ENCODE assay signal across 8 mouse cellular contexts in the genomic region with DNA sequence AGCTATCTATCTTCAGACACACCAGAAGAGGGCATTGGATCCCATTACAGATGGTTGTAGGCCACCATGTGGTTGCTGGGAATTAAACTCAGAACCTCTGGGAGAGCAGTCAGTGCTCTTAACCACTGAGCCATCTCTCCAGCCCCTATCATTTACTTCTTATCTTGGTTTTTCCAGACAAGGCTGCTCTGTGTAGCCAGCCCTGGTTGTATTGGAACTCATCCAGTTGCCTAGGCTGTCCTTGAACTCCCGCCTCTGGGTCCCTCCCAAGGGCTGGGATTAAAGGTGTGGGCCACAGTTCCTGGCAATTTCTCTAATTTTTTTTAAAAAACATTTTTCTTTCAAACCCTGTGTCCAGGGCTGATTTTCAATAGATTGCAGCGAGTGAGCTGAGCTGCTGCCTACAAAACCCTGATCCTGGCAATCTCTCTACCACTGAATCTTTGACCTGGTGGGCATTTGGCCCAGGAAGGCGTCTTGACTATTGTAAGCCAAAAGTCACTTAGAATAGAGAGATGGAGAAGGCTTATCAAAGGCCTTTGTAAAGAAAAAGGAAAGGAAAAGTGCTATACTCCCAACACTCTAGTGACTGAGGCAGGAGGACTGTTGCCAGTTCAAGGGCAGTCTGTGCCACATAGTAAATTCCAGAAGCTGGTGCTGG. TPM values are rescaled to one million over a fixed set of nuclear protein-coding genes. Genes with fewer than 3 reads are reported as not detected.
DNase-seq lines count a peak whose midpoint lies in the region; ATAC-seq and TF ChIP-seq lines count a peak whose summit lies in the region.

No protein-coding gene starts in this region.

- ATAC-seq in hindbrain, embryonic 11.5 days (ENCODE audit: low FRiP score) = no peak
- ATAC-seq in liver, postnatal 0 days = no peak

- TF ChIP-seq POLR2A in bone marrow, adult 2 months (IDR thresholded peaks at IDR 0.05; ENCODE audit: borderline replicate concordance, control insufficient read depth, low read depth, low read length) = no peak

- no peak for TF ChIP-seq CTCF in layer of hippocampus, adult 2 months (conservative IDR thresholded peaks at IDR 0.05)
- no peak for TF ChIP-seq CTCF in bone marrow, adult 2 months (IDR thresholded peaks at IDR 0.05; ENCODE audit: control insufficient read depth, insufficient read depth, low read length)
- no peak for TF ChIP-seq CTCF in liver, postnatal 0 days (IDR thresholded peaks at IDR 0.05; ENCODE audit: low read depth)

- TF ChIP-seq EP300 in liver, postnatal 0 days (IDR thresholded peaks at IDR 0.05; ENCODE audit: low read depth) = no peak

- peak overlapping the region; percentile 67 for H3K9ac ChIP-seq in hindbrain, embryonic 11.5 days (ENCODE audit: low read depth, low read length)
- peak overlapping the region; percentile 57 for H3K9ac ChIP-seq in liver, postnatal 0 days (replicated peaks)

- H3K27ac ChIP-seq in layer of hippocampus, adult 2 months = peak overlapping the region; percentile 100
- H3K27ac ChIP-seq in bone marrow, adult 2 months (ENCODE audit: control insufficient read depth, insufficient read depth, low read depth, low read length, poor library complexity) = no peak overlapping the region
- peak overlapping the region; percentile 79; the same call in 1 of the 2 replicates for H3K27ac ChIP-seq in hindbrain, embryonic 11.5 days (ENCODE audit: low read depth, low read length)
- peak overlapping the region; percentile 97 for H3K27ac ChIP-seq in liver, postnatal 0 days (ENCODE audit: low read depth)

- peak overlapping the region; percentile 38 for H3K4me2 ChIP-seq in hindbrain, embryonic 11.5 days (replicated peaks; ENCODE audit: low read depth, low read length)
- peak overlapping the region; percentile 66 for H3K4me2 ChIP-seq in liver, postnatal 0 days (ENCODE audit: low read depth, low read length)

- DNase-seq in layer of hippocampus, adult 2 months (ENCODE audit: low spot score in 2 of 2) = no peak
- no peak for DNase-seq in layer of hippocampus, adult 9-11 months
- no peak for DNase-seq in hindbrain, embryonic 11.5 days (ENCODE audit: low spot score)
- no peak for DNase-seq in liver, postnatal 0 days
- no peak for DNase-seq in right cerebral cortex, postnatal 36 days (ENCODE audit: low spot score in 2 of 2)
- DNase-seq in frontal cortex, postnatal 25 days (ENCODE audit: low spot score in 2 of 2) = no peak
- no peak for DNase-seq in layer of hippocampus, adult 18-20 months (ENCODE audit: low spot score in 2 of 2)

- no peaks in the 10 kb centered on the region for H3K27me3 ChIP-seq in hindbrain, embryonic 11.5 days (ENCODE audit: control insufficient read depth, insufficient read depth, low read length)
- H3K27me3 ChIP-seq in liver, postnatal 0 days (ENCODE audit: insufficient read depth, low read length) = no peaks in the 10 kb centered on the region

- no peaks in the 10 kb centered on the region for H3K9me3 ChIP-seq in hindbrain, embryonic 11.5 days (ENCODE audit: control insufficient read depth, low read length)
- no peaks in the 10 kb centered on the region for H3K9me3 ChIP-seq in liver, postnatal 0 days (ENCODE audit: low read length)

- H3K4me3 ChIP-seq in layer of hippocampus, adult 2 months = peak overlapping the region; percentile 76
- peak overlapping the region; percentile 88 for H3K4me3 ChIP-seq in bone marrow, adult 2 months (replicated peaks; ENCODE audit: control insufficient read depth, low read depth, low read length)
- H3K4me3 ChIP-seq in hindbrain, embryonic 11.5 days (ENCODE audit: low read depth, low read length) = peak overlapping the region; percentile 50
- peak overlapping the region; percentile 53 for H3K4me3 ChIP-seq in liver, postnatal 0 days (ENCODE audit: low read depth, low read length)

- H3K4me1 ChIP-seq in bone marrow, adult 2 months (ENCODE audit: control insufficient read depth, insufficient read depth, low read length) = peaks cover 3% of the 10 kb centered on the region; the same call in 1 of the 2 replicates
- peaks cover 4% of the 10 kb centered on the region; the same call in 1 of the 2 replicates for H3K4me1 ChIP-seq in hindbrain, embryonic 11.5 days (replicated peaks; ENCODE audit: control insufficient read depth, insufficient read depth, low read length)
- H3K4me1 ChIP-seq in liver, postnatal 0 days (ENCODE audit: insufficient read depth) = peaks cover 27% of the 10 kb centered on the region

- peaks cover 9% of the 10 kb centered on the region; the same call in 1 of the 2 replicates for H3K36me3 ChIP-seq in hindbrain, embryonic 11.5 days (ENCODE audit: control insufficient read depth, insufficient read depth, low read length)
- H3K36me3 ChIP-seq in liver, postnatal 0 days (replicated peaks; ENCODE audit: insufficient read depth, low read length) = peaks cover 39% of the 10 kb centered on the region

- WGBS in bone marrow, adult 2 months = 62% methylated on average over 3 of the region's 3 CpGs
- 80% methylated on average over 3 of the region's 3 CpGs for WGBS in hindbrain, embryonic 11.5 days
- 49% methylated on average over 3 of the region's 3 CpGs for WGBS in liver, postnatal 0 days (ENCODE audit: insufficient replicate concordance)

RNA-seq across cellular contexts. Expression of gene Mpdu1, which starts 1.1 kb away (rescaled TPM):
- 10 to 100 TPM; 54.9 to 59.3 TPM for total RNA-seq in layer of hippocampus, adult 2 months (2021)
- 62.4 and 109 TPM in 2 replicates for polyA plus RNA-seq in bone marrow, adult 2 months (2011; ENCODE audit: insufficient read depth, insufficient read length, low replicate concordance, missing spikeins)
- 28.0 and 45.3 TPM in 2 replicates for polyA plus RNA-seq in hindbrain, embryonic 11.5 days (2014; fragmentation: Nextera tagmentation; extraction: Ambion mirVana)
- 36.9 and 41.0 TPM in 2 replicates for polyA plus RNA-seq in liver, postnatal 0 days (2015; fragmentation: Nextera tagmentation; extraction: Ambion mirVana)
- 10 to 100 TPM; 56.2 to 60.3 TPM for total RNA-seq in layer of hippocampus, adult 18-20 months (2021)

RNA-seq across cellular contexts. Expression of gene Cd68, which starts 4.6 kb away (rescaled TPM):
- 10 to 100 TPM in 1 of 2 experiments, 1 to 10 TPM in 1; 9.7 to 15.4 TPM for total RNA-seq in layer of hippocampus, adult 2 months (2021)
- 28.0 and 51.6 TPM in 2 replicates for polyA plus RNA-seq in bone marrow, adult 2 months (2011; ENCODE audit: insufficient read depth, insufficient read length, low replicate concordance, missing spikeins)
- 8.2 and 8.7 TPM in 2 replicates for polyA plus RNA-seq in hindbrain, embryonic 11.5 days (2014; fragmentation: Nextera tagmentation; extraction: Ambion mirVana)
- polyA plus RNA-seq in liver, postnatal 0 days (2015; fragmentation: Nextera tagmentation; extraction: Ambion mirVana) = 30.1 and 32.5 TPM in 2 replicates
- total RNA-seq in layer of hippocampus, adult 18-20 months (2021) = 10 to 100 TPM; 13.1 to 13.8 TPM

RNA-seq across cellular contexts. Expression of gene Sox15, which starts 6.2 kb away (rescaled TPM):
- total RNA-seq in layer of hippocampus, adult 2 months (2021) = under 1 TPM in 1 of 2 experiments, not detected in 1; 0.44 TPM
- not detected in 2 replicates for polyA plus RNA-seq in bone marrow, adult 2 months (2011; ENCODE audit: insufficient read depth, insufficient read length, low replicate concordance, missing spikeins)
- not detected in 2 replicates for polyA plus RNA-seq in hindbrain, embryonic 11.5 days (2014; fragmentation: Nextera tagmentation; extraction: Ambion mirVana)
- polyA plus RNA-seq in liver, postnatal 0 days (2015; fragmentation: Nextera tagmentation; extraction: Ambion mirVana) = 0.13 TPM in 1 of 2 replicates, not detected in the other
- total RNA-seq in layer of hippocampus, adult 18-20 months (2021) = not detected

RNA-seq across cellular contexts. Expression of gene Eif4a1, which starts 10.9 kb away (rescaled TPM):
- 100 to 1,000 TPM; 342 to 344 TPM for total RNA-seq in layer of hippocampus, adult 2 months (2021)
- 268 and 540 TPM in 2 replicates for polyA plus RNA-seq in bone marrow, adult 2 months (2011; ENCODE audit: insufficient read depth, insufficient read length, low replicate concordance, missing spikeins)
- 891 and 905 TPM in 2 replicates for polyA plus RNA-seq in hindbrain, embryonic 11.5 days (2014; fragmentation: Nextera tagmentation; extraction: Ambion mirVana)
- 199 and 203 TPM in 2 replicates for polyA plus RNA-seq in liver, postnatal 0 days (2015; fragmentation: Nextera tagmentation; extraction: Ambion mirVana)
- total RNA-seq in layer of hippocampus, adult 18-20 months (2021) = 100 to 1,000 TPM; 325 to 357 TPM

RNA-seq across cellular contexts. Expression of gene Senp3, which starts 20.5 kb away (rescaled TPM):
- total RNA-seq in layer of hippocampus, adult 2 months (2021) = 100 to 1,000 TPM; 108 to 132 TPM
- 46.3 and 67.8 TPM in 2 replicates for polyA plus RNA-seq in bone marrow, adult 2 months (2011; ENCODE audit: insufficient read depth, insufficient read length, low replicate concordance, missing spikeins)
- polyA plus RNA-seq in hindbrain, embryonic 11.5 days (2014; fragmentation: Nextera tagmentation; extraction: Ambion mirVana) = 85.8 and 101 TPM in 2 replicates
- 14.5 and 15.2 TPM in 2 replicates for polyA plus RNA-seq in liver, postnatal 0 days (2015; fragmentation: Nextera tagmentation; extraction: Ambion mirVana)
- 10 to 100 TPM; 96.1 to 97.5 TPM for total RNA-seq in layer of hippocampus, adult 18-20 months (2021)
